ENCODE assay signal across 14 mouse cellular contexts in genomic region chr1:180343434-180344210, GRCm38 (mm10). TPM values are rescaled to one million over a fixed set of nuclear protein-coding genes. Genes with fewer than 3 reads are reported as not detected.
DNase-seq lines count a peak whose midpoint lies in the region; ATAC-seq and TF ChIP-seq lines count a peak whose summit lies in the region.
"Had no signal": no experiment of that assay in that cellular context is flagged by ENCODE, and none has a peak within 500 bp of the region (broad histone marks: within the 10 kb centered on the region; RNA-seq: fewer than 3 reads in every experiment).

No protein-coding gene starts in this region.

- no peak for DNase-seq in hindbrain, postnatal 0 days (ENCODE audit: low spot score)
- DNase-seq in hindbrain, embryonic 14.5 days (ENCODE audit: low spot score), result no peak
- DNase-seq in midbrain, embryonic 10.5 days (ENCODE audit: low spot score), result no peak
- no peak for DNase-seq in midbrain, postnatal 0 days (ENCODE audit: low spot score)
- no peak for DNase-seq in embryonic facial prominence, embryonic 10.5 days (ENCODE audit: low spot score)
- DNase-seq in thymus, postnatal 0 days (ENCODE audit: low spot score), result no peak
- no peak for DNase-seq in embryo, embryonic 10.5 days (ENCODE audit: low spot score)
- DNase-seq: cerebellum, adult 11-12 months; liver, embryonic 13.5 days had no signal

- no peak overlapping the region for H3K9ac ChIP-seq in hindbrain, postnatal 0 days (replicated peaks; ENCODE audit: low read length)
- no peak overlapping the region for H3K9ac ChIP-seq in hindbrain, embryonic 14.5 days
- no peak overlapping the region for H3K9ac ChIP-seq in midbrain, postnatal 0 days (replicated peaks; ENCODE audit: low read length, poor library complexity, severe bottlenecking)
- no peak overlapping the region for H3K9ac ChIP-seq in limb, embryonic 12.5 days (replicated peaks)
- H3K9ac ChIP-seq: heart, embryonic 15.5 days; liver, embryonic 13.5 days; neural tube, embryonic 13.5 days had no signal

- 0 out of 2 replicates have a peak, but pooled peaks cover 6% of the 10 kb centered on the region for H3K4me1 ChIP-seq in hindbrain, postnatal 0 days (ENCODE audit: insufficient read depth, low read length)
- H3K4me1 ChIP-seq in hindbrain, embryonic 14.5 days (replicated peaks; ENCODE audit: control insufficient read depth, insufficient read depth, low read length), result peaks cover 9% of the 10 kb centered on the region; the same call in 1 of the 2 replicates
- H3K4me1 ChIP-seq in midbrain, embryonic 10.5 days, result peaks cover 26% of the 10 kb centered on the region
- no peaks in the 10 kb centered on the region for H3K4me1 ChIP-seq in midbrain, postnatal 0 days (ENCODE audit: insufficient read depth, low read length)
- H3K4me1 ChIP-seq in embryonic facial prominence, embryonic 10.5 days, result peaks cover 45% of the 10 kb centered on the region
- peaks cover 47% of the 10 kb centered on the region for H3K4me1 ChIP-seq in limb, embryonic 12.5 days (replicated peaks)

- no peaks in the 10 kb centered on the region for H3K36me3 ChIP-seq in hindbrain, postnatal 0 days (ENCODE audit: insufficient read depth, low read length)
- no peaks in the 10 kb centered on the region for H3K36me3 ChIP-seq in hindbrain, embryonic 14.5 days (replicated peaks; ENCODE audit: control insufficient read depth, insufficient read depth)
- H3K36me3 ChIP-seq in midbrain, embryonic 10.5 days, result no peaks in the 10 kb centered on the region
- H3K36me3 ChIP-seq in midbrain, postnatal 0 days (ENCODE audit: insufficient read depth, low read length), result no peaks in the 10 kb centered on the region
- no peaks in the 10 kb centered on the region for H3K36me3 ChIP-seq in embryonic facial prominence, embryonic 10.5 days (replicated peaks)
- no peaks in the 10 kb centered on the region; the same call in 1 of the 2 replicates for H3K36me3 ChIP-seq in limb, embryonic 12.5 days
- H3K36me3 ChIP-seq: forebrain, embryonic 10.5 days; heart, embryonic 15.5 days; liver, embryonic 13.5 days; neural tube, embryonic 13.5 days had no signal

- ATAC-seq in hindbrain, postnatal 0 days, result no peak
- no peak for ATAC-seq in hindbrain, embryonic 14.5 days (ENCODE audit: low FRiP score)
- no peak for ATAC-seq in midbrain, postnatal 0 days (ENCODE audit: low FRiP score)
- no peak for ATAC-seq in limb, embryonic 12.5 days (ENCODE audit: insufficient number of reproducible peaks, insufficient read depth, low FRiP score, low TSS enrichment, low read depth)
- ATAC-seq: intestine, postnatal 0 days had no signal

- H3K27ac ChIP-seq in hindbrain, postnatal 0 days, result peak overlapping the region; percentile 7; the same call in 1 of the 2 replicates
- no peak overlapping the region for H3K27ac ChIP-seq in hindbrain, embryonic 14.5 days
- H3K27ac ChIP-seq in midbrain, embryonic 10.5 days (replicated peaks), result peak overlapping the region; percentile 28; the same call in 1 of the 2 replicates
- no peak overlapping the region for H3K27ac ChIP-seq in midbrain, postnatal 0 days (ENCODE audit: low read depth, low read length)
- peak overlapping the region; percentile 3 for H3K27ac ChIP-seq in embryonic facial prominence, embryonic 10.5 days (replicated peaks)
- 0 out of 2 replicates have a peak overlapping the region, but pooled peaks have one; percentile 12 for H3K27ac ChIP-seq in limb, embryonic 12.5 days
- H3K27ac ChIP-seq: forebrain, embryonic 10.5 days; heart, embryonic 15.5 days; liver, embryonic 13.5 days; neural tube, embryonic 13.5 days had no signal

- H3K27me3 ChIP-seq in hindbrain, postnatal 0 days (ENCODE audit: insufficient read depth, low read length), result no peaks in the 10 kb centered on the region
- H3K27me3 ChIP-seq in hindbrain, embryonic 14.5 days (ENCODE audit: control insufficient read depth, insufficient read depth, low read length), result no peaks in the 10 kb centered on the region
- H3K27me3 ChIP-seq in midbrain, embryonic 10.5 days (ENCODE audit: low read depth, poor library complexity, severe bottlenecking), result no peaks in the 10 kb centered on the region
- no peaks in the 10 kb centered on the region for H3K27me3 ChIP-seq in midbrain, postnatal 0 days (ENCODE audit: insufficient read depth, low read length)
- no peaks in the 10 kb centered on the region for H3K27me3 ChIP-seq in embryonic facial prominence, embryonic 10.5 days (replicated peaks; ENCODE audit: low read depth, poor library complexity, severe bottlenecking)
- no peaks in the 10 kb centered on the region for H3K27me3 ChIP-seq in limb, embryonic 12.5 days
- H3K27me3 ChIP-seq: heart, embryonic 15.5 days; liver, embryonic 13.5 days; neural tube, embryonic 13.5 days had no signal

- H3K4me2 ChIP-seq in hindbrain, postnatal 0 days (ENCODE audit: low read depth, low read length), result no peak overlapping the region
- H3K4me2 ChIP-seq in hindbrain, embryonic 14.5 days (replicated peaks), result no peak overlapping the region
- no peak overlapping the region for H3K4me2 ChIP-seq in midbrain, postnatal 0 days (ENCODE audit: low read depth, low read length, poor library complexity, severe bottlenecking)
- no peak overlapping the region for H3K4me2 ChIP-seq in limb, embryonic 12.5 days
- H3K4me2 ChIP-seq: heart, embryonic 15.5 days; liver, embryonic 13.5 days; neural tube, embryonic 13.5 days had no signal

- TF ChIP-seq CTCF in hindbrain, postnatal 0 days (IDR thresholded peaks at IDR 0.05; ENCODE audit: low read depth), result no peak
- TF ChIP-seq CTCF in midbrain, postnatal 0 days (IDR thresholded peaks at IDR 0.05), result no peak

- WGBS in hindbrain, postnatal 0 days, result 39% methylated on average over 8 of the region's 8 CpGs
- WGBS in hindbrain, embryonic 14.5 days, result 53% methylated on average over 8 of the region's 8 CpGs
- 44% methylated on average over 8 of the region's 8 CpGs for WGBS in midbrain, embryonic 10.5 days
- WGBS in midbrain, postnatal 0 days, result 29% methylated on average over 8 of the region's 8 CpGs
- WGBS in embryonic facial prominence, embryonic 10.5 days, result 45% methylated on average over 8 of the region's 8 CpGs
- WGBS in limb, embryonic 12.5 days, result 28% methylated on average over 8 of the region's 8 CpGs

- no peak overlapping the region for H3K4me3 ChIP-seq in hindbrain, postnatal 0 days (ENCODE audit: low read length)
- H3K4me3 ChIP-seq in hindbrain, embryonic 14.5 days (replicated peaks; ENCODE audit: low read length), result no peak overlapping the region
- no peak overlapping the region for H3K4me3 ChIP-seq in midbrain, embryonic 10.5 days
- no peak overlapping the region for H3K4me3 ChIP-seq in midbrain, postnatal 0 days (ENCODE audit: low read depth, low read length)
- no peak overlapping the region for H3K4me3 ChIP-seq in embryonic facial prominence, embryonic 10.5 days
- H3K4me3 ChIP-seq in limb, embryonic 12.5 days (replicated peaks), result no peak overlapping the region
- H3K4me3 ChIP-seq: forebrain, embryonic 10.5 days; heart, embryonic 15.5 days; liver, embryonic 13.5 days; neural tube, embryonic 13.5 days had no signal

- H3K9me3 ChIP-seq in hindbrain, postnatal 0 days (ENCODE audit: low read length), result no peaks in the 10 kb centered on the region
- no peaks in the 10 kb centered on the region for H3K9me3 ChIP-seq in hindbrain, embryonic 14.5 days (ENCODE audit: control insufficient read depth, low read length)
- no peaks in the 10 kb centered on the region for H3K9me3 ChIP-seq in midbrain, embryonic 10.5 days (replicated peaks)
- H3K9me3 ChIP-seq in midbrain, postnatal 0 days (ENCODE audit: low read length), result no peaks in the 10 kb centered on the region
- H3K9me3 ChIP-seq in embryonic facial prominence, embryonic 10.5 days, result no peaks in the 10 kb centered on the region
- H3K9me3 ChIP-seq in limb, embryonic 12.5 days, result no peaks in the 10 kb centered on the region
- H3K9me3 ChIP-seq: forebrain, embryonic 10.5 days; heart, embryonic 15.5 days; liver, embryonic 13.5 days; neural tube, embryonic 13.5 days had no signal

RNA-seq across cellular contexts. Expression of gene Itpkb, which starts 13.3 kb away (rescaled TPM):
- total RNA-seq in hindbrain, postnatal 0 days (2014; rRNA removed), result 16.9 and 19.0 TPM in 2 replicates
- polyA plus RNA-seq in hindbrain, postnatal 0 days (2015; fragmentation: Nextera tagmentation; extraction: Ambion mirVana), result 4.1 and 4.8 TPM in 2 replicates
- polyA plus RNA-seq in hindbrain, embryonic 14.5 days (2014; fragmentation: Nextera tagmentation; extraction: Ambion mirVana), result 2.7 and 3.0 TPM in 2 replicates
- polyA plus RNA-seq in midbrain, embryonic 10.5 days (2016; fragmentation: Nextera tagmentation; extraction: Ambion mirVana), result 2.2 and 2.8 TPM in 2 replicates
- 12.2 and 13.9 TPM in 2 replicates for total RNA-seq in midbrain, postnatal 0 days (2014; rRNA removed)
- polyA plus RNA-seq in midbrain, postnatal 0 days (2015; fragmentation: Nextera tagmentation; extraction: Ambion mirVana), result 2.0 and 2.2 TPM in 2 replicates
- polyA plus RNA-seq in embryonic facial prominence, embryonic 10.5 days (2016; fragmentation: Nextera tagmentation; extraction: Ambion mirVana), result 4.9 and 6.2 TPM in 2 replicates
- polyA plus RNA-seq in limb, embryonic 12.5 days (2016; fragmentation: Nextera tagmentation; extraction: Ambion mirVana), result 13.9 and 14.5 TPM in 2 replicates
- polyA plus RNA-seq in thymus, postnatal 0 days (2015; fragmentation: Nextera tagmentation; extraction: Ambion mirVana), result 12.4 and 17.6 TPM in 2 replicates

Comparison
In these comparisons a context has a peak if more than half of its experiments do, and no peak if none do; other contexts are left out.
1. H3K27ac ChIP-seq: peak in hindbrain, postnatal 0 days (single experiment), midbrain, embryonic 10.5 days (single experiment), embryonic facial prominence, embryonic 10.5 days (single experiment) and limb, embryonic 12.5 days (single experiment); none in hindbrain, embryonic 14.5 days (single experiment) and midbrain, postnatal 0 days (single experiment).